Mouse (Mus musculus): ENCODE results near the gene Odf3b.

DNA sequence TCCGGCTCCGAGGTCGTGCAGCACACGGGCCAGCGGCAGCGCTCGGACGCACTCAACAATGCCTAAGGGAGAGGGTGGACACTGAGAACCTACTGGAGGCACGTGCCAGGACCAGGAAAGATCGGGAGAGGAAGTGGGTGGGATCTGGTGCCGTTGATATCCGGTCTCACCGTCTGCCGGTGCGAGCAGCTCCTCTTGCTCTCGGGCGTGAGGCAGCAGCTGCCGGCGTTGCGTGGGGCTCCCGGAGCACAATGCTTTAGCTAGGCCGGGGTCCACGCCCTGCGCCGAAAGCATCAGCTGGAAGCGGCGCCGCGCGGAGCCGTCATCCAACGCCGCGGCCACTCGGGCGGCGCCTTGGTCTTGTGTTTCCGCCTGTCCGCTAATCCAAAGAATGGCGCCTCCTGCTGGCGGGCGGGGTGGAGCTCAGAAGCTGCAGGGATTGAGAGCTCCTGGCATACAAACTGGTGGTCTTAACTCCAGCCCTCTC is 5.3 kb downstream of the Odf3b start, which contains the start of gene Sco2:
- TF ChIP-seq CTCF (IDR thresholded peaks at IDR 0.05; ENCODE audit: control insufficient read depth, insufficient read depth, insufficient read length) (peak; percentile 92), MYOG (IDR thresholded peaks at IDR 0.05; ENCODE audit: control insufficient read depth, extremely low read depth, insufficient read length) (no peak)

Data from C2C12 (cell line).